Mouse (Mus musculus) spleen, adult 2 months (tissue): ENCODE results near the gene Prox1.

Source experiments
- CTCF ChIP-seq: fragments of 200-500 bp; IDR thresholded peaks from 2 replicates; pipeline ENCODE4 v1.5.1; 2011; ENCODE audit warnings: mild to moderate bottlenecking, inconsistent platforms; ENCODE audit not compliant: insufficient read depth, insufficient read length, insufficient replicate concordance; ENCODE audit errors: extremely low read depth
- POLR2A ChIP-seq: fragments of 200-500 bp; IDR thresholded peaks from 2 replicates; pipeline ENCODE4 v1.6.1; 2011; ENCODE audit warnings: low read depth, low read length, inconsistent platforms

DNA sequence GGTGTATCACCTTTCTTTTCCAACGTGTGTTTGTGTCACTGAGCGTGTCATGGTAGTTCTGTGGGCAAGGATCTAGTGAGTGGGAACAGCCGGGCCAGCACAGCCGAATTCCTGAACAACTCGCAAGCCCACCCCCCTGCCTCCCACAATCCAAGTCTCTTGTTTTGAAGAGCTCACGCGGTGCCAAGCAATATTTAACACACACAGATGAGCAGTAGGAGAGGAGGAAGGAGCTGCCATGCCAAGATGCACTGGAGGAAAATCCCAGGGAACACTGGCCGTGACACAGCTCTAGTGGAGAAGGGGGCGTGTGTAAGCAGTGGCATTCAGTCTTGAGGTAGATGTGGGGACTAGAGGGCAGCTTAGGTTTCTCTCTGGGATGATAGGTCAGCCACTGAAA lies 77.2 kb downstream of the Prox1 start:
- no peak for TF ChIP-seq CTCF
- TF ChIP-seq POLR2A: no peak
